Mouse (Mus musculus): ENCODE measurements around the gene Ehd1. TPM values are rescaled to one million over a fixed set of nuclear protein-coding genes. Genes with fewer than 3 reads are reported as not detected.
A peak's percentile ranks its signal among the peaks of the same experiment; 100 is the strongest.

Ehd1 gene
- polyA plus RNA-seq, 1 experiment from 2014 or later: 177 TPM

DNA sequence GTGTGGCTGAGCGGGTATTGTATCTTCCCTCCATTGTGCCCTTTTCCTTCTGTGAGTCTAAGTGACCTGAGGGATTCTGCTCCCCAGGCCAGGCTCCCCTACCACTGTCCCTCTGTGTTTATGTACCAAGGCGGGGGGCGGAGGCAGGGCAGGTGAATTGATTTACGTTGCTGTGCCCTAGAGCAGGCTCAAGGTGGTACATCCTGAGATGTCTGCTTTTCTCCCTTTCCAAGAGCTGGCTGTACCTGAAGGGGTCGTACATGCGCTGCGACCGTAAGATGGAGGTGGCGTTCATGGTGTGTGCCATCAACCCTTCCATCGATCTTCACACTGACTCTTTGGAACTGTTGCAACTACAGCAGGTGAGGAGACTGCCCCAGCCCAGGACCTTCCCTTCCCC, 60.4 kb downstream of the Ehd1 start:
- Histone ChIP-seq H3K4me2 (replicated peaks; ENCODE audit: low read depth) (peak overlapping the region; percentile 87), H3K9ac (ENCODE audit: low read depth, low read length) (no peak overlapping the region), H3K27me3 (replicated peaks; ENCODE audit: control insufficient read depth, insufficient read depth, low read length) (no peaks in the 10 kb centered on the region), H3K4me3 (ENCODE audit: low read depth, low read length) (no peak overlapping the region), H3K9me3 (ENCODE audit: control insufficient read depth) (no peaks in the 10 kb centered on the region), H3K36me3 (ENCODE audit: control insufficient read depth, insufficient read depth) (peaks cover 33% of the 10 kb centered on the region), H3K27ac (ENCODE audit: low read depth, low read length) (no peak overlapping the region), H3K4me1 (replicated peaks; ENCODE audit: control insufficient read depth, insufficient read depth, low read length) (no peaks in the 10 kb centered on the region)
- no peak for TF ChIP-seq CTCF (IDR thresholded peaks at IDR 0.05; ENCODE audit: low read depth)
- ATAC-seq: no peak
- WGBS: 89% methylated on average over 10 of the region's 10 CpGs

DNA sequence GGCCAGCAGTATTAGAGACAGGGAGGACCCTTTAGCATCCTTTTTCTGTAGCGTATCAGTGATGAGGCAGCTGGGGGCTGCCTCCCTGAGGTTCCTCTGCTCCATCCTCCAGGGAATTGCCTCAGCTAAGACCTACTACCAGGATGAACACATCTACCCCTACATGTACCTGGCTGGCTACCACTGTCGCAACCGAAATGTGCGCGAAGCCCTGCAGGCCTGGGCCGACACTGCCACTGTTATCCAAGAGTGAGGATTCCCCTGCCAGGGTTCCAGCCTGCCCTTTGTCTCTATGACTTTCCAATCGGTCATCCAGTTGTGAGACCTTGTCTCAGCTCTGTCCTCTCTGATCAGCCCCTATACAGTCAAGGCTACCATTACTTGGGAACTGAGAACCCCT, 61.6 kb downstream of the Ehd1 start:
- no peak for TF ChIP-seq CTCF (IDR thresholded peaks at IDR 0.05; ENCODE audit: low read depth)
- H3K4me1 ChIP-seq (replicated peaks; ENCODE audit: control insufficient read depth, insufficient read depth, low read length): no peaks in the 10 kb centered on the region
- no peak overlapping the region for H3K9ac ChIP-seq (ENCODE audit: low read depth, low read length)
- no peaks in the 10 kb centered on the region for H3K9me3 ChIP-seq (ENCODE audit: control insufficient read depth)
- H3K27me3 ChIP-seq (replicated peaks; ENCODE audit: control insufficient read depth, insufficient read depth, low read length): no peaks in the 10 kb centered on the region
- H3K4me3 ChIP-seq (ENCODE audit: low read depth, low read length): no peak overlapping the region
- peaks cover 34% of the 10 kb centered on the region for H3K36me3 ChIP-seq (ENCODE audit: control insufficient read depth, insufficient read depth)
- no peak for ATAC-seq
- WGBS: 95% methylated on average over 7 of the region's 7 CpGs
- H3K27ac ChIP-seq (ENCODE audit: low read depth, low read length): no peak overlapping the region
- no peak overlapping the region for H3K4me2 ChIP-seq (replicated peaks; ENCODE audit: low read depth)

DNA sequence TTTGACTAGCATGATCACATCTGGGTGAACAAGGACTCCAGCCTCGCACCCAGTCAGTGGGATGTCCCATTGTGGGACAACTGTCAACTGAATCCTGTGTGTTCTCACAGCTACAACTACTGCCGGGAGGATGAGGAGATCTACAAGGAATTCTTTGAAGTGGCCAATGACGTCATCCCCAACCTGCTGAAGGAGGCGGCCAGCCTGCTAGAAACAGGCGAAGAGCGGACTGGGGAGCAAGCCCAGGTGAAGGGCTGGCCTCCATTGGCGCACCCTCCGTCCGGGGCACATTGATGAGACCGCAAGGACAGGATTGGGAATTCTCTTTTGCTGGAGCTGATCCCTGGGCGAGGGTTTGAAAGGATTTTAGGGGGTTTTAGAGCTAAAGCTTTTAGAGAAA, 62.2 kb downstream of the Ehd1 start:
- Histone ChIP-seq H3K27me3 (replicated peaks; ENCODE audit: control insufficient read depth, insufficient read depth, low read length) (no peaks in the 10 kb centered on the region), H3K4me2 (replicated peaks; ENCODE audit: low read depth) (no peak overlapping the region), H3K9me3 (ENCODE audit: control insufficient read depth) (no peaks in the 10 kb centered on the region), H3K27ac (ENCODE audit: low read depth, low read length) (no peak overlapping the region), H3K4me3 (ENCODE audit: low read depth, low read length) (no peak overlapping the region), H3K4me1 (replicated peaks; ENCODE audit: control insufficient read depth, insufficient read depth, low read length) (no peaks in the 10 kb centered on the region), H3K9ac (ENCODE audit: low read depth, low read length) (no peak overlapping the region), H3K36me3 (ENCODE audit: control insufficient read depth, insufficient read depth) (peaks cover 37% of the 10 kb centered on the region)
- ATAC-seq: no peak
- WGBS: 94% methylated on average over 11 of the region's 11 CpGs
- no peak for TF ChIP-seq CTCF (IDR thresholded peaks at IDR 0.05; ENCODE audit: low read depth)

- Histone ChIP-seq H3K4me3 (ENCODE audit: low read depth, low read length) (no peak overlapping the region), H3K9me3 (ENCODE audit: control insufficient read depth) (no peaks in the 10 kb centered on the region), H3K4me1 (replicated peaks; ENCODE audit: control insufficient read depth, insufficient read depth, low read length) (no peaks in the 10 kb centered on the region), H3K36me3 (ENCODE audit: control insufficient read depth, insufficient read depth) (peaks cover 41% of the 10 kb centered on the region), H3K27ac (ENCODE audit: low read depth, low read length) (no peak overlapping the region), H3K27me3 (replicated peaks; ENCODE audit: control insufficient read depth, insufficient read depth, low read length) (no peaks in the 10 kb centered on the region), H3K4me2 (replicated peaks; ENCODE audit: low read depth) (no peak overlapping the region), H3K9ac (ENCODE audit: low read depth, low read length) (no peak overlapping the region)
- 92% methylated on average over 6 of the region's 6 CpGs for WGBS
- TF ChIP-seq CTCF (IDR thresholded peaks at IDR 0.05; ENCODE audit: low read depth): no peak
- ATAC-seq: no peak
Measured at GRCm38 (mm10) chr19:6339191-6339590, 62.7 kb downstream of the Ehd1 start.

- H3K9ac ChIP-seq (ENCODE audit: low read depth, low read length): no peak overlapping the region
- peaks cover 44% of the 10 kb centered on the region for H3K36me3 ChIP-seq (ENCODE audit: control insufficient read depth, insufficient read depth)
- no peaks in the 10 kb centered on the region for H3K9me3 ChIP-seq (ENCODE audit: control insufficient read depth)
- no peaks in the 10 kb centered on the region for H3K4me1 ChIP-seq (replicated peaks; ENCODE audit: control insufficient read depth, insufficient read depth, low read length)
- TF ChIP-seq CTCF (IDR thresholded peaks at IDR 0.05; ENCODE audit: low read depth): peak; percentile 57
- H3K27me3 ChIP-seq (replicated peaks; ENCODE audit: control insufficient read depth, insufficient read depth, low read length): no peaks in the 10 kb centered on the region
- H3K4me3 ChIP-seq (ENCODE audit: low read depth, low read length): no peak overlapping the region
- peak overlapping the region; percentile 100 for H3K4me2 ChIP-seq (replicated peaks; ENCODE audit: low read depth)
- ATAC-seq: no peak; the same call in 1 of the 2 replicates
- H3K27ac ChIP-seq (ENCODE audit: low read depth, low read length): 0 out of 2 replicates have a peak overlapping the region, but pooled peaks have one; percentile 21
- 61% methylated on average over 15 of the region's 15 CpGs for WGBS
Measured at GRCm38 (mm10) chr19:6339890-6340504, 63.5 kb downstream of the Ehd1 start.

DNA sequence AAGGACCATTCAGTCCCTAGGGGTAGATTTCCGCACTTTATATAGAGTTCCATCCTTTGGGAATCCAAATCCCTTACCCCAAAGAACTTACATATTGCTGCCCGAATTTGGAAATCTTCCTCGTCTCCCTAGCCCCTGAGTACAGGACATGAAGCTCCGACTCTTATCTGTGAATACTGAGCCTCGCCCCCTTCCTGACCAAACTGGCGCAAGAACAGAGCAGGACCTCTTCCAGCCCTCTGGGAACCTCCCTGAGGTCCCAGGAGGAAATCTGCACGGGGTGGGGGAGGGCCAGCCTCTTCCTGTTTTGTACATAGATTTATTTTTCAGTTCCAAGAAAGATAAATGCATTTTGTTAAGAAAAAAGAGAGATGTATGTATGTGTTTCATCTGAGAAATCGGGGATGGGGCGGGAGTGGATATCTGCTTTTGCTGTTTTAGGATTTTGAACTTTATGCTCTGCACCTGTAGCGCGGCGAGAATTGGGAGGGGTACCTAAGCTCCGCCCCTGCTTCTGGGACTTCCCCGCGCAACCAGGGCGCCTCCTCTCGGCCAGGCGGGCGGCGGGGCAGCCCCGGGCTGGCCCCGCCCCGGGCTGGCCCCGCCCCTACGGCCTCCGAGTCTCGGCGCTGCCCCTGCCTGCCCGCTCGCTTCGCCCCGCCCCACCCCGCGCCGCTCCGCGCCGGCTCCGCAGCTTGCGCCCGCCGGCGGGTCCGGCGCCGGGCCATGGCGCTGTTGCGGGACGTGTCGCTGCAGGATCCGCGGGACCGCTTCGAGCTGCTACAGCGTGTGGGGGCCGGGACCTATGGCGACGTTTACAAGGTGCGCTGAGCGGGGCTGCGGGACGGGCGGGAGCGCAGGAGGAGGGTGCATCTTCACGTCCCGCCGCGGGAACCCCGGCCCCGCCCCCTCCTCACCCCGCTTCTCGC, 64.3 kb downstream of the Ehd1 start, which contains the start of gene Map4k2:
Map4k2 (plus strand) TSS at position 612 of the 929 bp plus-strand sequence.
- H3K27ac ChIP-seq (ENCODE audit: low read depth, low read length): peak within 1 kb of the TSS; percentile 21; the same call in 1 of the 2 replicates
- H3K4me1 ChIP-seq (replicated peaks; ENCODE audit: control insufficient read depth, insufficient read depth, low read length): no peaks in the 10 kb centered on the region
- no peaks in the 10 kb centered on the region for H3K27me3 ChIP-seq (replicated peaks; ENCODE audit: control insufficient read depth, insufficient read depth, low read length)
- ATAC-seq: peak; percentile 82
- peak within 1 kb of the TSS; percentile 63 for H3K9ac ChIP-seq (ENCODE audit: low read depth, low read length)
- H3K4me3 ChIP-seq (ENCODE audit: low read depth, low read length): peak within 1 kb of the TSS; percentile 72
- H3K36me3 ChIP-seq (ENCODE audit: control insufficient read depth, insufficient read depth): peaks cover 51% of the 10 kb centered on the region
- H3K9me3 ChIP-seq (ENCODE audit: control insufficient read depth): no peaks in the 10 kb centered on the region
- WGBS: 4% methylated on average over 64 of the region's 72 CpGs
- H3K4me2 ChIP-seq (replicated peaks; ENCODE audit: low read depth): peak within 1 kb of the TSS; percentile 100
- TF ChIP-seq CTCF (IDR thresholded peaks at IDR 0.05; ENCODE audit: low read depth): peak; percentile 57
